Mouse (Mus musculus) liver, postnatal 0 days (tissue): ENCODE measurements around the gene 1190002N15Rik.

ENCODE experiments used
- CTCF ChIP-seq: sonication (generic); IDR thresholded peaks from 2 replicates; pipeline ENCODE4 v1.5.1; 2016; ENCODE audit warnings: antibody characterized with exemption, low read depth
- EP300 ChIP-seq: IDR thresholded peaks from 2 replicates; pipeline ENCODE4 v1.6.1; 2016; ENCODE audit warnings: antibody characterized with exemption, low read depth, mild to moderate bottlenecking

DNA sequence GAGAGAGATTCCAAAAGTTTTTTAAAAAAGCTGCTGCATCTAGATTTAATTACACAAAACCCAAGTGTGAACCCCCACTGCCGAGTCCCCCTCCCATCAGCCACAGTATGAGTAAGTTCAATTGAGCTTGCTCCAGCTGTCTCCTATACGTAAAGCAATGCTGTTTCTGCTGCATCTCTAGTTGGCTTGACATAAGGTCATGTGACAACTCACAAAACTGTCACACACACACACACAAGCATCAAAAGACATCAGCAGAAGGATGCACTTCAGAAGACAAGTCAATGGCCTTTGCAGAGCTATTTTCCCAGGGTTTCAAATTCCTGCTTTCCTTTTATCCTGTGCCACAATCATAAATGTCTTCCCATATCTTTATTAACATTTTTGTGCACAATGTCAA lies 49.9 kb downstream of the 1190002N15Rik start:
- TF ChIP-seq CTCF (no peak), EP300 (no peak)
